Mouse (Mus musculus): ENCODE results near the gene Agpat4. TPM values are rescaled to one million over a fixed set of nuclear protein-coding genes. Genes with fewer than 3 reads are reported as not detected.
"Not testable (repeated sequence)": the region's sequence is repeated elsewhere in the genome, so short reads cannot be mapped to it uniquely, and the experiment has no call there.

Gene Agpat4
- total RNA-seq, 4 experiments from 2014 or later, result 1.5 to 1.9 (median 1.8) TPM

GRCm38 (mm10) chr17:12122262-12122661, 3.8 kb downstream of the Agpat4 start:
- not testable (repeated sequence) for DNase-seq (ENCODE audit: low spot score in 2 of 2)

- DNase-seq (ENCODE audit: low spot score in 2 of 2), result no peak
Observed at GRCm38 (mm10) chr17:12123168-12123567, 4.7 kb downstream of the Agpat4 start.

GRCm38 (mm10) chr17:12127056-12127455, 8.6 kb downstream of the Agpat4 start:
- DNase-seq (ENCODE audit: low spot score in 2 of 2), result no peak

- DNase-seq (ENCODE audit: low spot score in 2 of 2), result no peak
Observed at GRCm38 (mm10) chr17:12128976-12129375, 10.5 kb downstream of the Agpat4 start.

- no peak for DNase-seq (ENCODE audit: low spot score in 2 of 2)
Observed at GRCm38 (mm10) chr17:12131171-12131570, 12.7 kb downstream of the Agpat4 start.

- no peak for DNase-seq (ENCODE audit: low spot score in 2 of 2)
Observed at GRCm38 (mm10) chr17:12131581-12131980, 13.1 kb downstream of the Agpat4 start.

GRCm38 (mm10) chr17:12132904-12133303, 14.4 kb downstream of the Agpat4 start:
- no peak for DNase-seq (ENCODE audit: low spot score in 2 of 2)

GRCm38 (mm10) chr17:12133985-12134384, 15.5 kb downstream of the Agpat4 start:
- DNase-seq (ENCODE audit: low spot score in 2 of 2), result no peak

GRCm38 (mm10) chr17:12134975-12135633, 16.6 kb downstream of the Agpat4 start:
- no peak for DNase-seq (ENCODE audit: low spot score in 2 of 2)

- no peak for DNase-seq (ENCODE audit: low spot score in 2 of 2)
Observed at GRCm38 (mm10) chr17:12138355-12138754, 19.9 kb downstream of the Agpat4 start.

- no peak for DNase-seq (ENCODE audit: low spot score in 2 of 2)
Observed at GRCm38 (mm10) chr17:12143948-12144364, 25.5 kb downstream of the Agpat4 start.

- no peak for DNase-seq (ENCODE audit: low spot score in 2 of 2)
Observed at GRCm38 (mm10) chr17:12146132-12146681, 27.7 kb downstream of the Agpat4 start.

GRCm38 (mm10) chr17:12147830-12148229, 29.3 kb downstream of the Agpat4 start:
- DNase-seq (ENCODE audit: low spot score in 2 of 2), result no peak

GRCm38 (mm10) chr17:12149232-12149861, 30.8 kb downstream of the Agpat4 start:
- no peak for DNase-seq (ENCODE audit: low spot score in 2 of 2)

GRCm38 (mm10) chr17:12150970-12151369, 32.5 kb downstream of the Agpat4 start:
- DNase-seq (ENCODE audit: low spot score in 2 of 2), result no peak

GRCm38 (mm10) chr17:12154260-12154659, 35.8 kb downstream of the Agpat4 start:
- DNase-seq (ENCODE audit: low spot score in 2 of 2), result no peak

- DNase-seq (ENCODE audit: low spot score in 2 of 2), result no peak
Observed at GRCm38 (mm10) chr17:12155236-12155635, 36.7 kb downstream of the Agpat4 start.

- DNase-seq (ENCODE audit: low spot score in 2 of 2), result no peak
Observed at GRCm38 (mm10) chr17:12155872-12156271, 37.4 kb downstream of the Agpat4 start.

GRCm38 (mm10) chr17:12156661-12157060, 38.2 kb downstream of the Agpat4 start:
- no peak for DNase-seq (ENCODE audit: low spot score in 2 of 2)

- DNase-seq (ENCODE audit: low spot score in 2 of 2), result no peak
Observed at GRCm38 (mm10) chr17:12157203-12157602, 38.7 kb downstream of the Agpat4 start.

GRCm38 (mm10) chr17:12159187-12160060, 40.9 kb downstream of the Agpat4 start:
- no peak for DNase-seq (ENCODE audit: low spot score in 2 of 2)

GRCm38 (mm10) chr17:12160061-12160421, 41.5 kb downstream of the Agpat4 start:
- DNase-seq (ENCODE audit: low spot score in 2 of 2), result no peak
